Mouse (Mus musculus): ENCODE measurements around the gene Wwp2. TPM values are rescaled to one million over a fixed set of nuclear protein-coding genes. Genes with fewer than 3 reads are reported as not detected.

Gene Wwp2
- total and polyA plus RNA-seq, 2 experiments from 2014 or later = 34.9 to 37.0 TPM

DNA sequence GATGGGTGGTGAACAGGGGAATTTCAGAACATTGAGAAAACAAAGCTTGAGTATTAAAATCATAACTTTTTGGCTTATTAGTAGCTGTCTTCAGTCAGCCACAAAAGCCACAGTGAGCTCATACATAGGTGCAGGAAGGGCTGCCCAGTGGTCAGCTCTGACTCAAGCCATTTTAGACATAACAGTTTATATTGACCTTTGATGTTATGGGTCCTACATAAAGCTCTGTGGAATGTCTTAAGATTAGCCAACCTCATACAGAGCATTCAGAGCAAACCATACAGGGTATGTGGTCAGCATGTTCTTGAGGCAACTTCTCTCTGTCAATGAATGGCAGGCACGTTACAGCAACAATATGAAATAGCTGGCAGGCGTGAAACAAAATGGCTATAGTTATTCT, 134.9 kb downstream of the Wwp2 start:
- H3K27me3 ChIP-seq (ENCODE audit: insufficient read depth, low read length) = no peaks in the 10 kb centered on the region
- no peak overlapping the region for H3K4me3 ChIP-seq (ENCODE audit: low read depth, low read length)
- no peak overlapping the region for H3K9ac ChIP-seq
- H3K4me1 ChIP-seq (ENCODE audit: insufficient read depth) = no peaks in the 10 kb centered on the region
- H3K36me3 ChIP-seq (ENCODE audit: insufficient read depth) = no peaks in the 10 kb centered on the region
- no peak overlapping the region for H3K27ac ChIP-seq (ENCODE audit: low read depth, low read length)
- no peak for DNase-seq
- TF ChIP-seq CTCF (IDR thresholded peaks at IDR 0.05; ENCODE audit: low read depth) = no peak
- H3K9me3 ChIP-seq (ENCODE audit: low read length) = no peaks in the 10 kb centered on the region
- H3K4me2 ChIP-seq (ENCODE audit: low read depth) = no peak overlapping the region
- no peak for ATAC-seq
- WGBS = 92% methylated on average over 2 of the region's 2 CpGs

DNA sequence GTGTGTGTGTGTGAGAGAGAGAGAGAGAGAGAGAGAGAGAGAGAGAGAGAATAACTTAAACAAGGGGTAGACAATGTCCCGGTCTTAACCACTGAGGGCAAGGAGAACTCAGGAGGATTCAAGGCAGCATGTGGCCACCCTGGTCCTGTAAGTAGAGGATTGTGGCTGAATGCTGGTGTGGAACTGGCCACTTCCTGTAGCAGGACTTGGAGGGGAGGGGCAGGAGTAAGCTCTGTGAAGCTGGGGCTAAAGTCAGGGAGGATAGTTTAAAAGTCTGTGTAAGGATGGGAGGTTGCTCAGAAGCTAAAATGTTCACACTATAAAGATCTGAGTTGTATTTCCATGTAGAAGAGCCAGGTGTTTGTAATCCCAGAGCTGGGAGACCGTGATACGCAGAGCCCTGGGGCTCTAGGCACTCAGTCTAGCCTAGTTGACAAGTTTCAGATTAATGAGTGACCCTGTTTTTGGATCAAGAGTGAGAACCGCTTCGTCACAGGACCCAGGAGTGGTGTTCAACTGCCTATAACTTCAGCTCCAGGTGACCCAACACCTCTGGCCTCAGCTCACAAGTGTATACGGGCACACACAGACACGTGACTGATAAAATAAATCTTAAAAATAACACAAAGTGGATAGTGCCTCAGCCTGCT, 135.4 kb downstream of the Wwp2 start:
- Histone ChIP-seq H3K4me2 (ENCODE audit: low read depth) (no peak overlapping the region), H3K27ac (ENCODE audit: low read depth, low read length) (no peak overlapping the region), H3K4me1 (ENCODE audit: insufficient read depth) (no peaks in the 10 kb centered on the region), H3K4me3 (ENCODE audit: low read depth, low read length) (no peak overlapping the region), H3K36me3 (ENCODE audit: insufficient read depth) (no peaks in the 10 kb centered on the region), H3K9me3 (ENCODE audit: low read length) (no peaks in the 10 kb centered on the region), H3K27me3 (ENCODE audit: insufficient read depth, low read length) (no peaks in the 10 kb centered on the region), H3K9ac (no peak overlapping the region)
- TF ChIP-seq CTCF (IDR thresholded peaks at IDR 0.05; ENCODE audit: low read depth) = no peak
- WGBS = 92% methylated on average over 7 of the region's 7 CpGs
- no peak for ATAC-seq
- no peak for DNase-seq

- Histone ChIP-seq H3K4me2 (ENCODE audit: low read depth) (no peak overlapping the region), H3K4me3 (ENCODE audit: low read depth, low read length) (no peak overlapping the region), H3K9ac (no peak overlapping the region), H3K9me3 (ENCODE audit: low read length) (no peaks in the 10 kb centered on the region), H3K36me3 (ENCODE audit: insufficient read depth) (no peaks in the 10 kb centered on the region), H3K27ac (ENCODE audit: low read depth, low read length) (no peak overlapping the region), H3K27me3 (ENCODE audit: insufficient read depth, low read length) (no peaks in the 10 kb centered on the region), H3K4me1 (ENCODE audit: insufficient read depth) (no peaks in the 10 kb centered on the region)
- ATAC-seq = no peak
- WGBS = 58% methylated on average over 4 of the region's 4 CpGs
- peak; percentile 38 for DNase-seq
- peak; percentile 68 for TF ChIP-seq CTCF (IDR thresholded peaks at IDR 0.05; ENCODE audit: low read depth)
Measured at GRCm38 (mm10) chr8:107572497-107572896, 136.3 kb downstream of the Wwp2 start.

DNA sequence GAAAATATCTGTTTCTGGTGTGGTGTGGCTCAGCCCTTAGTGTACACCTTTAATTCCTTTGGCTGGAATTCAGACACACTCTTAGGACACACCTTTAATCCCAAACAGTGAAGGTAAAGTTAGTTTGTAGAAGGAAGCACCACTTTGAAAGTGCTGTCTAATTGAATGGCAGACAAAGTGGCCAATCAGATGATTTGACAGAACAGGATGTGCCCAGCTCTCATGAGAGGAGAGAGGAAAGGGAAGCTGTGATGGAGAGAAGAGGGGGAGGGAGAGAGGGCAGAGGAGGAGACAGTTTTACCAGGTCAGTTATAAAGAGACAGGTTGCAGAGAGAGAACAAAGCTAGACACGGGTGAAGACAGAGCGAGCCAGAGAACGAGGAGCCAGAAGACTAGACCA, 138.6 kb downstream of the Wwp2 start:
- no peak overlapping the region for H3K27ac ChIP-seq (ENCODE audit: low read depth, low read length)
- WGBS = 86% methylated on average over 3 of the region's 3 CpGs

DNA sequence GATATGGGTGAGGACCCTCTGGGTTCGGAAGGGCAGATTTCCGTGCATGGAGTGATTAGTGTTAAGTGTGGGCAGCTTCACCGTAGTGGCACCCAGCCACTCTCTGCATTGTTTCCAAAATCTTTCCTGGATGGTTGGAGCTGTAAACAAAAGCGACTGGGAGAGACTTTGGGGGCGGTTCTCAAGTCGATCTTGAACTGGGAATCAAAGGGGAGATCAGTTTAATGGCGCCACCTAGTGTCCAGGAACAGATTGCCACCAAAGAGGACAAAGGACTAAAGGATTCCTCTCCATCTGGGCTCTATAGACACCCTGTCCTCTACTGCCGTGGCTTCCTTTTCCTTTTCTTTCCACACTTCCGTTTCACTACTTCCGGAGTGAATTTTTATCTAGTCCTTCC, 140.5 kb downstream of the Wwp2 start:
- peaks cover 40% of the 10 kb centered on the region for H3K36me3 ChIP-seq (ENCODE audit: insufficient read depth)
- H3K9ac ChIP-seq = 0 out of 2 replicates have a peak overlapping the region, but pooled peaks have one; percentile 19
- no peaks in the 10 kb centered on the region for H3K27me3 ChIP-seq (ENCODE audit: insufficient read depth, low read length)
- DNase-seq (peak; percentile 94), ATAC-seq (peak; percentile 89)
- peak overlapping the region; percentile 3; the same call in 1 of the 2 replicates for H3K4me3 ChIP-seq (ENCODE audit: low read depth, low read length)
- H3K9me3 ChIP-seq (ENCODE audit: low read length) = no peaks in the 10 kb centered on the region
- no peaks in the 10 kb centered on the region for H3K4me1 ChIP-seq (ENCODE audit: insufficient read depth)
- 4% methylated on average over 10 of the region's 10 CpGs for WGBS
- H3K27ac ChIP-seq (ENCODE audit: low read depth, low read length) = peak overlapping the region; percentile 29; the same call in 1 of the 2 replicates
- H3K4me2 ChIP-seq (ENCODE audit: low read depth) = peak overlapping the region; percentile 31
- peak; percentile 88 for TF ChIP-seq CTCF (IDR thresholded peaks at IDR 0.05; ENCODE audit: low read depth)

More for the DNA sequence above, 138.6 kb downstream of the Wwp2 start:
- Histone ChIP-seq H3K4me2 (ENCODE audit: low read depth) (no peak overlapping the region), H3K9me3 (ENCODE audit: low read length) (no peaks in the 10 kb centered on the region), H3K4me3 (ENCODE audit: low read depth, low read length) (no peak overlapping the region), H3K27me3 (ENCODE audit: insufficient read depth, low read length) (no peaks in the 10 kb centered on the region), H3K9ac (no peak overlapping the region), H3K4me1 (ENCODE audit: insufficient read depth) (no peaks in the 10 kb centered on the region), H3K36me3 (ENCODE audit: insufficient read depth) (peaks cover 20% of the 10 kb centered on the region)
- ATAC-seq (no peak), DNase-seq (no peak)
- TF ChIP-seq CTCF (IDR thresholded peaks at IDR 0.05; ENCODE audit: low read depth) = no peak

GRCm38 (mm10) chr8:107577640-107578039, 141.5 kb downstream of the Wwp2 start:
- Histone ChIP-seq H3K9ac (no peak overlapping the region), H3K27ac (ENCODE audit: low read depth, low read length) (no peak overlapping the region), H3K4me3 (ENCODE audit: low read depth, low read length) (no peak overlapping the region), H3K4me2 (ENCODE audit: low read depth) (no peak overlapping the region), H3K27me3 (ENCODE audit: insufficient read depth, low read length) (no peaks in the 10 kb centered on the region), H3K9me3 (ENCODE audit: low read length) (no peaks in the 10 kb centered on the region), H3K36me3 (ENCODE audit: insufficient read depth) (peaks cover 49% of the 10 kb centered on the region), H3K4me1 (ENCODE audit: insufficient read depth) (no peaks in the 10 kb centered on the region)
- TF ChIP-seq CTCF (IDR thresholded peaks at IDR 0.05; ENCODE audit: low read depth) = no peak
- ATAC-seq (no peak), DNase-seq (no peak)
- 90% methylated on average over 4 of the region's 4 CpGs for WGBS

DNA sequence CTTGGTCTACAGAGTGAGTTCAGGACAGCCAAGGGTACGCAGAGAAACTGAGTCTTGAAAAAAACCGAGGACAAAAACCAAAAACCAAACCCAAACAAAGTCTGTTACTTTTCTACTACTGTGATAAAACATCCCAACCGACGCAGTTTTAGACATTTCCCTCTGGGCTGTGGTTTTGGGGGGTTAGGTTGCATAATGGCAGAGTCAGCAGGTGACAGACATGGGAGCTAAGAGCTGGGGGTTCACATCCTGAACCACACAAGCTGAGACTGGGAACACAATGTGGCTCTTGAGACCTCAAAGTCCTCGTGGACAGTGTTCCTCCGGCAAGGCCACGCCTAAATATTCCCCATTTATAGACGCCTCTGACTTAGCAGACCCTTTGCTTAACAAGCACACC, 142.0 kb downstream of the Wwp2 start:
- no peak for ATAC-seq
- Histone ChIP-seq H3K9me3 (ENCODE audit: low read length) (no peaks in the 10 kb centered on the region), H3K4me3 (ENCODE audit: low read depth, low read length) (no peak overlapping the region), H3K4me1 (ENCODE audit: insufficient read depth) (no peaks in the 10 kb centered on the region), H3K9ac (no peak overlapping the region), H3K27me3 (ENCODE audit: insufficient read depth, low read length) (no peaks in the 10 kb centered on the region), H3K4me2 (ENCODE audit: low read depth) (no peak overlapping the region), H3K27ac (ENCODE audit: low read depth, low read length) (no peak overlapping the region), H3K36me3 (ENCODE audit: insufficient read depth) (peaks cover 53% of the 10 kb centered on the region)
- WGBS = 92% methylated on average over 8 of the region's 8 CpGs
- no peak for TF ChIP-seq CTCF (IDR thresholded peaks at IDR 0.05; ENCODE audit: low read depth)
- no peak for DNase-seq

All from forebrain, postnatal 0 days (tissue).